Mouse (Mus musculus) stomach, embryonic 16.5 days (tissue): ENCODE results near the gene Nxpe5. TPM values are rescaled to one million over a fixed set of nuclear protein-coding genes. Genes with fewer than 3 reads are reported as not detected.
A peak's percentile ranks its signal among the peaks of the same experiment; 100 is the strongest.

ENCODE experiments used
- ATAC-seq: fragments of 200-750 bp; cut with Nextera tagmentation; 2 replicates; pipeline ENCODE4 v1.8.0; 2017; ENCODE audit warnings: moderate number of reproducible peaks, moderate TSS enrichment; ENCODE audit not compliant: insufficient read depth, low FRiP score
- H3K27ac ChIP-seq: fragments of 300-500 bp; sonication (generic); 2 replicates; pipeline ENCODE4 v1.5.1; 2014; ENCODE audit warnings: low read length
- H3K27me3 ChIP-seq: fragments of 300-500 bp; sonication (generic); 2 replicates; pipeline ENCODE4 v1.6.1; 2014; ENCODE audit warnings: low read length, control low read depth, mixed read lengths; ENCODE audit not compliant: control insufficient read depth, insufficient read depth
- H3K36me3 ChIP-seq: fragments of 300-500 bp; sonication (generic); 2 replicates; pipeline ENCODE4 v1.6.1; 2014; ENCODE audit warnings: low read length; ENCODE audit not compliant: control insufficient read depth, insufficient read depth
- H3K4me1 ChIP-seq: fragments of 300-500 bp; sonication (generic); 2 replicates; pipeline ENCODE4 v1.6.1; 2014; ENCODE audit warnings: low read length, control low read depth, mixed read lengths; ENCODE audit not compliant: control insufficient read depth, insufficient read depth
- H3K4me2 ChIP-seq: fragments of 300-500 bp; sonication (generic); 2 replicates; pipeline ENCODE4 v1.6.1; 2014; ENCODE audit warnings: low read depth, low read length, mixed read lengths
- H3K4me3 ChIP-seq: fragments of 300-500 bp; sonication (generic); replicated peaks from 2 replicates; pipeline ENCODE4 v1.5.1; 2014; ENCODE audit warnings: mild to moderate bottlenecking, low read length
- H3K9ac ChIP-seq: fragments of 300-500 bp; sonication (generic); 2 replicates; pipeline ENCODE4 v1.6.1; 2014; ENCODE audit warnings: low read length
- H3K9me3 ChIP-seq: fragments of 300-500 bp; sonication (generic); replicated peaks from 2 replicates; pipeline ENCODE4 v1.6.1; 2016; ENCODE audit warnings: low read length, control low read depth; ENCODE audit not compliant: control insufficient read depth
- WGBS: fragments of 180-500 bp; shearing (Covaris S2); extraction: QIAGEN DNeasy Blood & Tissue Kit; methylation state at CpG from one replicate; pipeline ENCODE4 v1.1.7; 2014; 5-methylcytosine and 5-hydroxymethylcytosine counted together
- polyA plus RNA-seq: library from polyadenylated mRNA; unstranded; fragments of >200 nt; fragmentation: Nextera tagmentation; extraction: Ambion mirVana; gene quantifications from 2 replicates; pipeline ENCODE4 v1.2.1, GENCODE M21; 2015

Gene Nxpe5
- polyA plus RNA-seq, 1 experiment from 2014 or later = 0.06 TPM

DNA sequence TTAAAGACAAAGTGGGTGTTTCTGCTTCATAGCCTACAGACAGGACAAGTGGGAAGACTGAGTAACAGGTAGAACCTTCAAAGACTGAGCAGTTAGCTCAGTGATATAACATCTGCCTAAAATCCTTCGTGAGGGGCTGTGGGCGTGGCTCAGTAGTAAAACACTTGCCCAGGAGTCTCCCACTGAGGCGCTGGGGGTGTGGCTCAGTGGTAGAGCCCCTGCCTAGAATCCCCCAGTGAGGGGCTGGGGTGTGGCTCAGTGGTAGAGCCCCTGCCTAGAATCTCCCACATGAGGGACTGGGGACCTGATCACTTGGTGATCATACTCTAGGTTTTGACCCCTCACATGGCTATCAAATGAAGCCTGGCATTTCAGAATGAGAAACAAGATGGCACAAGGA lies 32.4 kb downstream of the Nxpe5 start:
- ATAC-seq = no peak
- Histone ChIP-seq H3K27me3 (no peaks in the 10 kb centered on the region), H3K4me1 (peaks cover 19% of the 10 kb centered on the region), H3K36me3 (peaks cover 8% of the 10 kb centered on the region), H3K9ac (no peak overlapping the region), H3K27ac (no peak overlapping the region), H3K9me3 (no peaks in the 10 kb centered on the region), H3K4me2 (no peak overlapping the region), H3K4me3 (no peak overlapping the region)
- WGBS = 63% methylated on average over 3 of the region's 3 CpGs

DNA sequence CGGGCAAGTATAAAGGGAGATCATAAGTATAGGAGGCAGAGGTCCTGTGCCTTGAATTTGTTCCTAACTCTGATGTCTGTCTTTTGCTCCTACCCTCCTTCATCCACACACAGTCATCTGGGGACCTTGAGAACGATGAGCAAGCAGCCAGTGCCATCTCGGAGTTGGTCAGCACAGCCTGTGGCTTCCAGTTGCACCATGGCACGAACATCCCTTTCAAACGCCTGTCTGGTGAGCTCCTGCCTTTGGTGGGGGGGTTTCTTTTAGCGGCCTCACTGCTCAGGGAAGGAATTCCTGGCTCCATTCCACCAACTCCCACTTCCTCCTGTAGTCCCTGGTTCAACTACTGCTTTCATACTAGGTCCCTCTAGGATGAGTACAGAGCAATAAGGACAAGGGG lies 32.8 kb downstream of the Nxpe5 start:
- peaks cover 8% of the 10 kb centered on the region for H3K36me3 ChIP-seq
- 78% methylated on average over 6 of the region's 6 CpGs for WGBS
- no peak overlapping the region for H3K4me2 ChIP-seq
- no peaks in the 10 kb centered on the region for H3K9me3 ChIP-seq
- H3K4me1 ChIP-seq = peaks cover 21% of the 10 kb centered on the region
- H3K27ac ChIP-seq = no peak overlapping the region
- no peaks in the 10 kb centered on the region for H3K27me3 ChIP-seq
- no peak for ATAC-seq
- H3K4me3 ChIP-seq = no peak overlapping the region
- no peak overlapping the region for H3K9ac ChIP-seq

DNA sequence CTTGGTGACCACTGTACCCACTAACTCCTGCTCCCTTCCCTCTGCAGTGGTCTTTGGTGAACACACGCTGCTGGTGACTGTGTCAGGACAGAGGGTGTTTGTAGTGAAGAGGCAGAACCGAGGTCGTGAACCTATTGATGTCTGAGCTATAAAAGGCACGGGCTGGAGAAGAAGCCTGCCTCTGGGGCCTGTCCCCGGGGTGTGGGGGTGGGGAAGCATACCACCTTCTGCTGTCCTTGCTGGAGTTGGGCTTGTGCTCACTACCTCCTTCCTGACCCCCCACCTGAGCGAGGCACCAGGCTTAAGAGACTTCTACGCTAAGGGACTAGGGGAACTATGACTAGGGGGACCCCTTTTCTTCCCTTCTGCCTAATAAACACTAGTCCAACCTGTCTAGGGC lies 33.3 kb downstream of the Nxpe5 start:
- no peak overlapping the region for H3K27ac ChIP-seq
- peaks cover 21% of the 10 kb centered on the region for H3K4me1 ChIP-seq
- H3K4me3 ChIP-seq = no peak overlapping the region
- H3K36me3 ChIP-seq = peaks cover 8% of the 10 kb centered on the region
- 65% methylated on average over 7 of the region's 7 CpGs for WGBS
- H3K9me3 ChIP-seq = no peaks in the 10 kb centered on the region
- H3K27me3 ChIP-seq = no peaks in the 10 kb centered on the region
- H3K9ac ChIP-seq = no peak overlapping the region
- no peak overlapping the region for H3K4me2 ChIP-seq
- no peak for ATAC-seq

DNA sequence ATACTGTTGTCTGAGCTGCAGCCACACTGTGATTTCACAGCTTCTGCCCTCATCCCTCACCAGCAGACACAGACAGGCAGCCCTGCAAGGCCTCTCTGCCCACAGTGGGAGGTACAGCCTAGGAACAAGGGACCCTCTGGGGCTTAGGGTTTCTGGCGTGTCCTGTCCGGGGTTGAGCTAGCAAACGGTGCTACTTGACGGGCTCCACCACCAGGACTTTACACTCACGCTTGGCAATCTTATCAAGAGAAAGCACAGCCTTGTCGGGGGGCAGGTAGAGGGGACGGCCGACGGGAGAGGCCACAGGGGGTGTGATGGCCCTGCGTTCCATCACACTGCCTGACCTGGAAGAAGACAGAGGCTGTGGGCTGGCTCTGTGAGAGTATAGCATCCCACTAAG lies 34.4 kb downstream of the Nxpe5 start:
- Histone ChIP-seq H3K4me1 (peaks cover 23% of the 10 kb centered on the region), H3K4me2 (no peak overlapping the region), H3K9ac (no peak overlapping the region), H3K36me3 (peaks cover 8% of the 10 kb centered on the region), H3K27ac (no peak overlapping the region), H3K27me3 (no peaks in the 10 kb centered on the region), H3K4me3 (no peak overlapping the region), H3K9me3 (no peaks in the 10 kb centered on the region)
- 70% methylated on average over 10 of the region's 10 CpGs for WGBS
- ATAC-seq = no peak

DNA sequence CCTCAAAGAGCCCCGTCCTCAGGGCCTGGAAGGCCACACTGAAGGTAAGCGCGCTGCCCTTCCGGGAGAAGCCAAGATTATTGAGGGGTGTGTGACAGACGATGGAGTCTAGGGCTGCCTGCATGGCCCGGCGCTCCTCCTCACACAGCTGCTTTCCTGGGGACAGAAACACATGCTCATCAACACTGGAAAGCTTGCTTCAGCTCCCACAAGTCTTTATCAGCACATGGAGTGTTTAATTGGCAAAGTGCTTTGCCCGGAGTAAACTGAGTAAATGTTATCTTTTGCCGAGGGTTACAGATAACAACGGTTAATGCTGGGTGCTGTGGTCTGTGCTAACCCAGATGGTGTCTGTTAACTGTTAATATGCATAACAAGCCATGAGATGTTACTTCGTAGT lies 35.1 kb downstream of the Nxpe5 start:
- no peak overlapping the region for H3K27ac ChIP-seq
- peaks cover 8% of the 10 kb centered on the region for H3K36me3 ChIP-seq
- H3K9ac ChIP-seq = no peak overlapping the region
- ATAC-seq = no peak
- peaks cover 21% of the 10 kb centered on the region for H3K4me1 ChIP-seq
- 70% methylated on average over 11 of the region's 11 CpGs for WGBS
- no peak overlapping the region for H3K4me2 ChIP-seq
- H3K9me3 ChIP-seq = no peaks in the 10 kb centered on the region
- H3K4me3 ChIP-seq = no peak overlapping the region
- H3K27me3 ChIP-seq = no peaks in the 10 kb centered on the region

DNA sequence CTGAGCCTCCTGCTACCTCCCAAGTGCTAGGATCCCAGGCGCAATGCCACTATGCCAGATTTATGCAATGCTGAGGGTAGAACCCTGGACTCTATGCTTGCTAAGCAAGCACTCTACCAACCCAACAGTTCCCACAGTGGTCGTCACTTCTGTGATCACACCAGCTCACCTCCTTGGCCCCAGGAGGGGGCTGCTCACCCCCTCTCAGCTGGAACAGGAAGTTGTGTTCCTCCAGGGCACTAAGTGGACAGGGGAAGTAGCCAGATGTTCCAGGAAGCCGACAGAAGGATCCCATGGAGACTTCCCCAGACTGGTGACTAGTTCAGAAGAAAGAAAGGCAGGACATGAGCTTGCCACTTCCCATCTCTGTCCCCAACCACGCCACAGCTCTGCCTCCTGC lies 36.3 kb downstream of the Nxpe5 start:
- Histone ChIP-seq H3K4me3 (peak overlapping the region; percentile 91; the same call in 1 of the 2 replicates), H3K27ac (no peak overlapping the region), H3K36me3 (peaks cover 8% of the 10 kb centered on the region), H3K27me3 (no peaks in the 10 kb centered on the region), H3K9me3 (no peaks in the 10 kb centered on the region), H3K4me2 (0 out of 2 replicates have a peak overlapping the region, but pooled peaks have one; percentile 99), H3K4me1 (peaks cover 17% of the 10 kb centered on the region), H3K9ac (0 out of 2 replicates have a peak overlapping the region, but pooled peaks have one; percentile 18)
- no peak for ATAC-seq
- WGBS = 74% methylated on average over 4 of the region's 4 CpGs

DNA sequence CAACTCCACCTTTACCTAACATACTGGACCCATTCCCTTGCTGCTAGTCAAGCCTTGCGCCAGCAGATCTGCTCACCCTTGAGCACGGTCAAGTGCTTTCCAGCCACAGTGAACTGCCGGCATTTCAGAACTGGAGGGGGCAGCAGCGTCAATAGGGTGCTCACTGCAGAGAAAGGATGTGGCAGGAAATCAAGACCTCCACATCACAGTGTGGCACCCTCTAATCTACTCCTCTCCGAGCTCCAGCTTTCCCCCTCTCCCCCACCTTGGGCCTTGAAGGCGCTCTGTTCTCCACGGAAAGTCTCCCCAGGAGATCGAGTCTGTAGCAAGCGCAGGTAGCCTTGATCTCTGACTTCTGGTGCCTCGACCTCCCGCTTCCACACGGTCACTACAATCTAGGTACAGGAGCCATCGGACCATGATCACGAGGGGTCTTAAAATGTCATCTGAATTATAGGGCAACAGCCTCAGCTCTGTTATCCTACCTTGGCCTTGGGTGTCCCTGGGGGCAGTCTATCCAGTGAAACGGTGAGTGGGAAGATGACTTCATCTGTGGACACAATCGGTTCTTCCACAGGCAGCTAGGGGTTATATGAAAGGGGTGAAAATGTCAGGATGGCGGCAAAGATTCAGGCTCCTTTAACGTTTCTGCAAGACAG lies 37.0 kb downstream of the Nxpe5 start:
- Histone ChIP-seq H3K4me2 (peak overlapping the region; percentile 99), H3K36me3 (peaks cover 8% of the 10 kb centered on the region), H3K4me1 (peaks cover 17% of the 10 kb centered on the region), H3K9ac (peak overlapping the region; percentile 97), H3K27ac (no peak overlapping the region), H3K27me3 (no peaks in the 10 kb centered on the region), H3K9me3 (no peaks in the 10 kb centered on the region), H3K4me3 (peak overlapping the region; percentile 91)
- ATAC-seq = no peak
- WGBS = 59% methylated on average over 18 of the region's 18 CpGs

DNA sequence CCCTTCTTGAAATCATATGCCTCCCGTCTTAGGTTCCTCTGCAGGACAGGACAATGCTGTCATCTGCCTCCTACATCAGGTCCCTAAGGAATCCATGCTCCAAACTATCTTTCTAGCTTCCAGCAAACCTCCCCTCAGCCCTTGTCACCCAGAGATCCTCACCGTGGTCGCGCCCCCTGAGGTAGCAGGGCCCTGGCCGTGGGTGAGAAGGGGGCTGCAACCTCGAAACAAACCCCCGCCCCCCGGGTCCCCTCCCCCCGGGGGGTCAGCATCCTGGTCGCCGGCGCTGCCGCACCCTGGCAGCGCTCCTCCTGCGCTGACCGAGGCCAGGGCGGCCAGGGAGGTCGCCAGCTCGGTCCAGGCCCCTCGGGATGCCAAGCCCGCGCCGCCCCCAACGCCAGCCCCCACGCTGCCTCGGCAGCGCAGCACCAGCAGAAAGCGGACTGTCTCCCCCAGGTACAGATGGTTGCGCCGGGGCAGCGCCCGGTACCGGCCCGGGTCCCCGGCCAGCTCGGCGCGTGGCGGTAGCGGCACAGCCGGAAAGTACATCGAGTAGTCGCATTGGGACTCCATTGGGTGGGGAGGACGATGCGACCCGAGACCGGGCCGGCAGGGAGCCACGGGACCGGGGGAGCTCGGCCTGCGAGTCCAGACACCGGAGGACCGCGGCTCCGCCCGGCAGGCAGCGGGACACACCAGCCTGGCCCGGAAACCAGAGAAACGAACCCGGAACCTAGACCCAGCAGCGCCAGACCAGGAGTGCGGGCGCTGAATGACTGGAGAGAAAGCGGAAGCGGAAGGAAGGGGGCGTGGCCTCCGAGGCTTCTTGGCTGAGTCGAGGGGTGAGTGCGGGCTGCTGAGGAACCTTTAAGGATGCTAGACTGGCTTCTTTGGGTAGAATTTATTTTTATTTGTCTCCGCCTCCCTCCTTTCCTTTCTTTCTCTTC lies 37.8 kb downstream of the Nxpe5 start, which contains the start of gene BC037034:
TSS of gene BC037034 (minus strand) at position 774 of the 947 bp plus-strand sequence.
- peak within 1 kb of the TSS; percentile 91 for H3K4me3 ChIP-seq
- WGBS = under 1% methylated on average over 67 of the region's 71 CpGs
- H3K4me1 ChIP-seq = peaks cover 17% of the 10 kb centered on the region
- H3K9ac ChIP-seq = peak within 1 kb of the TSS; percentile 97
- H3K27ac ChIP-seq = peak within 1 kb of the TSS; percentile 68
- H3K4me2 ChIP-seq = peak within 1 kb of the TSS; percentile 99
- ATAC-seq = peak; percentile 89
- H3K36me3 ChIP-seq = peaks cover 8% of the 10 kb centered on the region
- H3K9me3 ChIP-seq = no peaks in the 10 kb centered on the region
- no peaks in the 10 kb centered on the region for H3K27me3 ChIP-seq

DNA sequence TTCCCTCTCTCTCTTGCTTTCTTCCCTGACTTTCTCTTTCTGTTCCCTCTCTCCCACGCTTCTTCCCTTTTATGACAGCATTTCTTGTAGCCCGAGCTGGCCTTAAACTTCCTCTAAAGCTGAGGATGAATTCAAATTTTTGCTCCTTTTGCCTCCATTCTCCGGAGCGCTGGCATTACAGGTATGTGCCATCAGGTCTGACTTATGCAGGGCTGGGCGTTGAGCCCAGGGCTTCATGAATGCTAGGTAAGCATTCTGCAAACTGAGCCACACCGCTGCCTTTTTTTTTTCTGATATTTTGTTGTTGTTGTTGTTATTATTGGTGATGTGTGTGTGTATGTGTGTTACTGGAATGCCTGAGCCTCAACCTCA lies 38.5 kb downstream of the Nxpe5 start:
- Histone ChIP-seq H3K9me3 (no peaks in the 10 kb centered on the region), H3K9ac (peak overlapping the region; percentile 97), H3K27ac (peak overlapping the region; percentile 68; the same call in 1 of the 2 replicates), H3K36me3 (peaks cover 8% of the 10 kb centered on the region), H3K4me3 (peak overlapping the region; percentile 91), H3K27me3 (no peaks in the 10 kb centered on the region), H3K4me2 (peak overlapping the region; percentile 99), H3K4me1 (peaks cover 17% of the 10 kb centered on the region)
- WGBS = 5% methylated on average over 6 of the region's 6 CpGs
- no peak for ATAC-seq
